Comparison of ENCODE assay signal across 10 mouse cellular contexts in genomic region chr10:85046585-85046984, GRCm38 (mm10). TPM values are rescaled to one million over a fixed set of nuclear protein-coding genes. Genes with fewer than 3 reads are reported as not detected.
A peak's percentile ranks its signal among the peaks of the same experiment; 100 is the strongest.
DNase-seq lines count a peak whose midpoint lies in the region; ATAC-seq lines count a peak whose summit lies in the region.
"Had no signal": no experiment of that assay in that cellular context is flagged by ENCODE, and none has a peak within 500 bp of the region (broad histone marks: within the 10 kb centered on the region; RNA-seq: fewer than 3 reads in every experiment).

No protein-coding gene starts in this region.

- H3K36me3 ChIP-seq in heart, embryonic 16.5 days (ENCODE audit: control insufficient read depth, insufficient read depth) = no peaks in the 10 kb centered on the region
- H3K36me3 ChIP-seq: limb, embryonic 15.5 days had no signal

- H3K9ac ChIP-seq in heart, embryonic 16.5 days (ENCODE audit: low read length) = no peak overlapping the region
- H3K9ac ChIP-seq: limb, embryonic 15.5 days had no signal

- 23% methylated on average over 5 of the region's 5 CpGs for WGBS in heart, embryonic 16.5 days

- H3K4me2 ChIP-seq in heart, embryonic 16.5 days (ENCODE audit: low read depth, low read length) = 0 out of 2 replicates have a peak overlapping the region, but pooled peaks have one; percentile 15
- H3K4me2 ChIP-seq: limb, embryonic 15.5 days had no signal

- H3K4me3 ChIP-seq in heart, embryonic 16.5 days (ENCODE audit: low read length) = no peak overlapping the region
- H3K4me3 ChIP-seq: erythroblast, embryonic 14.5 days; limb, embryonic 15.5 days had no signal

- no peak for ATAC-seq in heart, embryonic 16.5 days (replicated peaks; ENCODE audit: extremely low read depth, insufficient read depth, low FRiP score)

- H3K27ac ChIP-seq in heart, embryonic 16.5 days (ENCODE audit: low read length) = no peak overlapping the region
- H3K27ac ChIP-seq: limb, embryonic 15.5 days had no signal

- DNase-seq in adrenal gland, postnatal 14 days = peak; percentile 24
- DNase-seq in adrenal gland, adult 18-20 months (ENCODE audit: low spot score in 2 of 2) = no peak
- peak; percentile 23 to 53 for DNase-seq in left cerebral cortex, postnatal 14 days (ENCODE audit: low spot score in 2 of 2)
- no peak for DNase-seq in left cerebral cortex, postnatal 36 days (ENCODE audit: low spot score in 2 of 2)
- peak; percentile 34 for DNase-seq in T-cell, adult 2 months (ENCODE audit: low spot score)
- peak; percentile 63 for DNase-seq in retina, embryonic 14.5 days (ENCODE audit: low spot score)
- DNase-seq in gastrocnemius, adult 8-10 months (ENCODE audit: low spot score in 2 of 2) = no peak

- no peaks in the 10 kb centered on the region for H3K9me3 ChIP-seq in heart, embryonic 16.5 days (replicated peaks; ENCODE audit: control insufficient read depth, low read length)
- H3K9me3 ChIP-seq: limb, embryonic 15.5 days had no signal

- H3K27me3 ChIP-seq in heart, embryonic 16.5 days (ENCODE audit: control insufficient read depth, insufficient read depth, low read length) = no peaks in the 10 kb centered on the region
- H3K27me3 ChIP-seq: limb, embryonic 15.5 days had no signal

- intact Hi-C loops in left cerebral cortex, postnatal 14 days (cut with DNase I) = loop anchor here (2.0 to 10.0 kb wide), 3 partner anchors 132 to 529 kb away; partner anchors contain the start of gene Ric8b
- intact Hi-C loops in left cerebral cortex, postnatal 36 days (cut with DNase I) = loop anchor here (5.0 to 10.0 kb wide), 2 partner anchors 34 to 532 kb away; no protein-coding TSS in a partner anchor

- H3K4me1 ChIP-seq in heart, embryonic 16.5 days (ENCODE audit: control insufficient read depth, insufficient read depth, low read length) = peaks cover 7% of the 10 kb centered on the region

RNA-seq across cellular contexts. Expression of gene Fhl4, which starts 55.7 kb away (rescaled TPM):
- 0.26 and 0.48 TPM in 2 replicates for total RNA-seq in adrenal gland, postnatal 14 days (2021)
- total RNA-seq in adrenal gland, adult 18-20 months (2021) = under 1 TPM; 0.19 to 0.27 TPM
- under 1 TPM; 0.46 to 0.87 TPM for total RNA-seq in left cerebral cortex, postnatal 14 days (2021)
- total RNA-seq in left cerebral cortex, postnatal 36 days (2021) = under 1 TPM; 0.63 to 0.69 TPM
- 1.3 and 1.5 TPM in 2 replicates for polyA plus RNA-seq in heart, embryonic 16.5 days (2015; fragmentation: Nextera tagmentation; extraction: Ambion mirVana)
- total RNA-seq in gastrocnemius, adult 8-10 months (2022) = under 1 TPM in 2 of 4 experiments, not detected in 2; 0.12 to 0.20 TPM
- polyA plus RNA-seq: erythroblast, embryonic 14.5 days had no signal

RNA-seq across cellular contexts. Expression of gene Tmem263, which starts 55.8 kb away (rescaled TPM):
- 19.4 and 22.6 TPM in 2 replicates for total RNA-seq in adrenal gland, postnatal 14 days (2021)
- total RNA-seq in adrenal gland, adult 18-20 months (2021) = 10 to 100 TPM; 18.2 to 18.8 TPM
- 10 to 100 TPM; 33.7 to 37.5 TPM for total RNA-seq in left cerebral cortex, postnatal 14 days (2021)
- 10 to 100 TPM; 34.5 to 39.8 TPM for total RNA-seq in left cerebral cortex, postnatal 36 days (2021)
- polyA plus RNA-seq in heart, embryonic 16.5 days (2015; fragmentation: Nextera tagmentation; extraction: Ambion mirVana) = 47.6 and 55.1 TPM in 2 replicates
- 10 to 100 TPM in 2 of 4 experiments, 1 to 10 TPM in 2; 8.4 to 11.2 (median 9.9) TPM for total RNA-seq in gastrocnemius, adult 8-10 months (2022)

Comparison
In these comparisons a context has a peak if more than half of its experiments do, and no peak if none do; other contexts are left out.
1. DNase-seq: peak in adrenal gland, postnatal 14 days (single experiment), left cerebral cortex, postnatal 14 days (2 of 2), T-cell, adult 2 months (single experiment) and retina, embryonic 14.5 days (single experiment); none in adrenal gland, adult 18-20 months (0 of 2), left cerebral cortex, postnatal 36 days (0 of 2) and gastrocnemius, adult 8-10 months (0 of 2).